ENCODE assay signal across 21 mouse cellular contexts in genomic region chrX:111917422-111917821, GRCm38 (mm10). TPM values are rescaled to one million over a fixed set of nuclear protein-coding genes. Genes with fewer than 3 reads are reported as not detected.
DNase-seq lines count a peak whose midpoint lies in the region; ATAC-seq and TF ChIP-seq lines count a peak whose summit lies in the region.
"Had no signal": no experiment of that assay in that cellular context is flagged by ENCODE, and none has a peak within 500 bp of the region (broad histone marks: within the 10 kb centered on the region; RNA-seq: fewer than 3 reads in every experiment).

No protein-coding gene starts in this region.

- H3K4me3 ChIP-seq in kidney, postnatal 0 days (replicated peaks; ENCODE audit: low read depth, low read length) = no peak overlapping the region
- H3K4me3 ChIP-seq in kidney, adult 2 months (ENCODE audit: insufficient read depth, low read depth, low read length) = no peak overlapping the region
- no peak overlapping the region for H3K4me3 ChIP-seq in MEL (ENCODE audit: control insufficient read depth in 1 of 2, insufficient read depth in 1 of 2, low read depth in 2 of 2, low read length in 2 of 2)
- no peak overlapping the region for H3K4me3 ChIP-seq in embryonic facial prominence, embryonic 10.5 days
- H3K4me3 ChIP-seq: forebrain, embryonic 15.5 days had no signal

- TF ChIP-seq POLR2A in kidney, adult 2 months (IDR thresholded peaks at IDR 0.05; ENCODE audit: low read depth, low read length) = no peak
- TF ChIP-seq POLR2A in MEL (IDR thresholded peaks at IDR 0.05; ENCODE audit: control insufficient read depth in 1 of 2, insufficient read depth in 1 of 2, low read depth in 1 of 2, low read length in 2 of 2, poor library complexity in 1 of 2) = no peak
- TF ChIP-seq POLR2A in brain, embryonic 14.5 days (IDR thresholded peaks at IDR 0.05; ENCODE audit: borderline replicate concordance, extremely low read depth, insufficient read depth, insufficient read length, poor library complexity, severe bottlenecking) = no peak

- H3K27me3 ChIP-seq in kidney, postnatal 0 days (ENCODE audit: insufficient read depth, low read length) = no peaks in the 10 kb centered on the region
- H3K27me3 ChIP-seq in kidney, adult 2 months (replicated peaks; ENCODE audit: control insufficient read depth, insufficient read depth, low read length) = no peaks in the 10 kb centered on the region
- H3K27me3 ChIP-seq in MEL (ENCODE audit: control insufficient read depth in 1 of 2, insufficient read depth in 2 of 2, low read length in 2 of 2) = no peaks in the 10 kb centered on the region
- H3K27me3 ChIP-seq in embryonic facial prominence, embryonic 10.5 days (replicated peaks; ENCODE audit: low read depth, poor library complexity, severe bottlenecking) = no peaks in the 10 kb centered on the region
- H3K27me3 ChIP-seq: forebrain, embryonic 15.5 days had no signal

- 0 out of 2 replicates have a peak, but pooled peaks have one; percentile 16 for TF ChIP-seq CTCF in kidney, postnatal 0 days (IDR thresholded peaks at IDR 0.05; ENCODE audit: low read depth)
- TF ChIP-seq CTCF in kidney, adult 2 months (conservative IDR thresholded peaks at IDR 0.05; ENCODE audit: insufficient read depth, insufficient read length, low read depth, low read length) = no peak
- TF ChIP-seq CTCF in MEL (IDR thresholded peaks at IDR 0.05 in 2 of 3, conservative IDR thresholded peaks at IDR 0.05 in 1 of 3; ENCODE audit: control insufficient read depth in 1 of 3, insufficient read depth in 1 of 3, low read depth in 2 of 3, low read length in 3 of 3, poor library complexity in 1 of 3, severe bottlenecking in 1 of 3) = peak; percentile 45 to 81 (median 56)
- peak; percentile 2; the same call in 1 of the 2 replicates for TF ChIP-seq CTCF in brain, embryonic 14.5 days (IDR thresholded peaks at IDR 0.05; ENCODE audit: borderline replicate concordance, extremely low read depth, insufficient read depth, insufficient read length)

- no peaks in the 10 kb centered on the region for H3K79me2 ChIP-seq in MEL (ENCODE audit: control insufficient read depth, insufficient read depth, low read length, poor library complexity)

- H3K4me2 ChIP-seq in kidney, postnatal 0 days (ENCODE audit: low read length) = no peak overlapping the region
- H3K4me2 ChIP-seq: forebrain, embryonic 15.5 days; heart, embryonic 11.5 days; midbrain, embryonic 11.5 days had no signal

- H3K27ac ChIP-seq in kidney, postnatal 0 days = no peak overlapping the region
- no peak overlapping the region for H3K27ac ChIP-seq in kidney, adult 2 months (ENCODE audit: insufficient read depth, low read depth, low read length)
- no peak overlapping the region for H3K27ac ChIP-seq in MEL (ENCODE audit: control insufficient read depth, low read depth, low read length)
- no peak overlapping the region for H3K27ac ChIP-seq in embryonic facial prominence, embryonic 10.5 days (replicated peaks)
- H3K27ac ChIP-seq: forebrain, embryonic 15.5 days; macrophage had no signal

- no peaks in the 10 kb centered on the region for H3K36me3 ChIP-seq in kidney, postnatal 0 days (ENCODE audit: insufficient read depth, low read length)
- H3K36me3 ChIP-seq in kidney, adult 2 months (ENCODE audit: control insufficient read depth, insufficient read depth, low read length) = no peaks in the 10 kb centered on the region
- no peaks in the 10 kb centered on the region for H3K36me3 ChIP-seq in MEL (ENCODE audit: control insufficient read depth in 1 of 2, insufficient read depth in 2 of 2, low read length in 2 of 2)
- H3K36me3 ChIP-seq in embryonic facial prominence, embryonic 10.5 days (replicated peaks) = no peaks in the 10 kb centered on the region
- H3K36me3 ChIP-seq: forebrain, embryonic 15.5 days had no signal

- no peak overlapping the region for H3K9ac ChIP-seq in kidney, postnatal 0 days (ENCODE audit: low read depth, low read length)
- no peak overlapping the region for H3K9ac ChIP-seq in MEL (ENCODE audit: control insufficient read depth, low read depth, low read length, poor library complexity, severe bottlenecking)
- H3K9ac ChIP-seq: forebrain, embryonic 15.5 days had no signal

- no peaks in the 10 kb centered on the region for H3K4me1 ChIP-seq in kidney, postnatal 0 days (replicated peaks; ENCODE audit: insufficient read depth, low read length)
- H3K4me1 ChIP-seq in kidney, adult 2 months (ENCODE audit: control insufficient read depth, insufficient read depth, low read length) = no peaks in the 10 kb centered on the region
- no peaks in the 10 kb centered on the region; a peak in 1 of 4 replicates for H3K4me1 ChIP-seq in MEL (ENCODE audit: control insufficient read depth in 1 of 2, insufficient read depth in 2 of 2, low read length in 2 of 2)
- no peaks in the 10 kb centered on the region for H3K4me1 ChIP-seq in embryonic facial prominence, embryonic 10.5 days
- H3K4me1 ChIP-seq: forebrain, embryonic 15.5 days had no signal

- no peak for DNase-seq in kidney, postnatal 0 days (ENCODE audit: low spot score)
- DNase-seq in kidney, adult 2 months = no peak
- DNase-seq in A20 (ENCODE audit: low read depth, low spot score) (peak; percentile 22), MEL (ENCODE audit: low read depth, low spot score) (peak; percentile 58)
- no peak for DNase-seq in brain, embryonic 14.5 days (ENCODE audit: low read depth)
- no peak for DNase-seq in spleen, postnatal 4 days (ENCODE audit: low spot score in 2 of 2)
- no peak for DNase-seq in embryonic facial prominence, embryonic 10.5 days (ENCODE audit: low spot score)
- DNase-seq: cerebellum, adult 9-11 months; heart, postnatal 10 days; layer of hippocampus, postnatal 36 days; left cerebral cortex, postnatal 4 days; lung, adult 18-20 months; right cerebral cortex, postnatal 25 days had no signal

- TF ChIP-seq RAD21 in MEL (IDR thresholded peaks at IDR 0.05; ENCODE audit: low read depth, low read length) = peak; percentile 88

- ATAC-seq in kidney, postnatal 0 days (replicated peaks; ENCODE audit: low FRiP score, low read depth) = no peak
- ATAC-seq: forebrain, embryonic 15.5 days had no signal

- TF ChIP-seq EP300 in MEL (IDR thresholded peaks at IDR 0.05; ENCODE audit: low read depth in 1 of 2, low read length in 2 of 2) = no peak

- H3K9me3 ChIP-seq in kidney, postnatal 0 days (replicated peaks; ENCODE audit: low read length) = no peaks in the 10 kb centered on the region
- H3K9me3 ChIP-seq in MEL (replicated peaks; ENCODE audit: insufficient read depth, low read length) = no peaks in the 10 kb centered on the region
- no peaks in the 10 kb centered on the region for H3K9me3 ChIP-seq in embryonic facial prominence, embryonic 10.5 days
- H3K9me3 ChIP-seq: forebrain, embryonic 15.5 days had no signal

TF ChIP-seq in MEL, 35 proteins besides CTCF, POLR2A, EP300 and RAD21:
- TF ChIP-seq JUND (IDR thresholded peaks at IDR 0.05; ENCODE audit: low read depth, low read length) = no peak
- TF ChIP-seq USF2 (IDR thresholded peaks at IDR 0.05; ENCODE audit: borderline replicate concordance in 1 of 2, insufficient read depth in 1 of 2, low read depth in 1 of 2, low read length in 2 of 2) = no peak
- peak; percentile 78 for TF ChIP-seq ZC3H11A (IDR thresholded peaks at IDR 0.05; ENCODE audit: low read depth, low read length)
- no peak for TF ChIP-seq MAZ (IDR thresholded peaks at IDR 0.05; ENCODE audit: low read depth, low read length)
- no peak for TF ChIP-seq POLR2AphosphoS5 (IDR thresholded peaks at IDR 0.05; ENCODE audit: borderline replicate concordance, low read depth, low read length)
- TF ChIP-seq SMC3 (IDR thresholded peaks at IDR 0.05; ENCODE audit: low read depth, low read length) = peak; percentile 89
- TF ChIP-seq MYB (IDR thresholded peaks at IDR 0.05; ENCODE audit: low read depth, low read length) = no peak
- no peak for TF ChIP-seq MAX (IDR thresholded peaks at IDR 0.05; ENCODE audit: low read length)
- TF ChIP-seq POLR2AphosphoS2 (IDR thresholded peaks at IDR 0.05; ENCODE audit: low read length) = no peak

RNA-seq across cellular contexts. Expression of gene Gm45194, which starts 26.2 kb away (rescaled TPM):
- polyA plus RNA-seq in kidney, postnatal 0 days (2015; fragmentation: Nextera tagmentation; extraction: Ambion mirVana) = 0.17 TPM in 1 of 2 replicates, not detected in the other
- polyA plus RNA-seq in kidney, adult 2 months (2012; rRNA removed) = not detected in 2 replicates
- not detected in 2 replicates for total RNA-seq in MEL (2012; rRNA removed)
- polyA plus RNA-seq in MEL (2012; ENCODE audit: insufficient read depth in 1 of 2, insufficient read length in 2 of 2, low read depth in 1 of 2, low replicate concordance in 2 of 2, missing spikeins in 1 of 2) = not detected
- polyA plus RNA-seq in brain, embryonic 14.5 days (2012; rRNA removed) = 0.04 and 0.07 TPM in 2 replicates
- 0.30 and 0.71 TPM in 2 replicates for polyA plus RNA-seq in embryonic facial prominence, embryonic 10.5 days (2016; fragmentation: Nextera tagmentation; extraction: Ambion mirVana)
- total RNA-seq: heart, postnatal 10 days; layer of hippocampus, postnatal 36 days; liver, adult 2 months had no signal
- polyA plus RNA-seq: cortical plate, adult 2 months; large intestine, adult 2 months; liver, adult 2 months; macrophage; thymus, postnatal 0 days had no signal

Comparison
In these comparisons a context has a peak if more than half of its experiments do, and no peak if none do; other contexts are left out.
1. DNase-seq: peak in A20 (single experiment) and MEL (single experiment); none in kidney, postnatal 0 days (single experiment), kidney, adult 2 months (single experiment), brain, embryonic 14.5 days (single experiment), spleen, postnatal 4 days (0 of 2) and embryonic facial prominence, embryonic 10.5 days (single experiment).